Mouse (Mus musculus): ENCODE results near the gene Jkamp. TPM values are rescaled to one million over a fixed set of nuclear protein-coding genes. Genes with fewer than 3 reads are reported as not detected.

The Jkamp gene
- polyA plus RNA-seq, 1 experiment from 2014 or later: 112 TPM

DNA sequence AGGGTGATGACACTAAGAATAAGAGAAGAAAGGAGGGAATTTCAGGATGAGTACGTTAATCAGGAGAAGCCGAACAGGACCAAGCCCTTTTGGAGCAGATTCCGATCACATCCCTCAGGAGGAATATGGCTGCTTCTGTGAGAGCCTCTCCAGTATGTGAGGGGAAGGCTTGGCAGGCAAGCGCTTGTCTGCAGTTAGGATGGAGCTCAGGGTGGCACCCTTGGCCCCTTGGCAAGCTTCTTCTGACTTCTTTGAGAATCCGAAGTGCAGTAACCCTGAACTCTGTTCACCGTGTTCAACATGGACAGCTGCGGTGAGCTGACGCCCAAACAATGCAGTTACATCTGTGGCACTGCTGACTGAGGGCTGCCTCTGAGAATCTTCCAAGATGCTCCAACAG, 11.6 kb downstream of the Jkamp start:
- H3K4me1 ChIP-seq: no peaks in the 10 kb centered on the region
- peaks cover 83% of the 10 kb centered on the region for H3K36me3 ChIP-seq (ENCODE audit: poor library complexity, severe bottlenecking)
- H3K9ac ChIP-seq: no peak overlapping the region
- WGBS: 96% methylated on average over 8 of the region's 8 CpGs
- no peak for ATAC-seq
- H3K4me2 ChIP-seq: no peak overlapping the region
- no peak overlapping the region for H3K4me3 ChIP-seq
- H3K27me3 ChIP-seq: no peaks in the 10 kb centered on the region
- no peaks in the 10 kb centered on the region for H3K9me3 ChIP-seq (replicated peaks)
- H3K27ac ChIP-seq: no peak overlapping the region

DNA sequence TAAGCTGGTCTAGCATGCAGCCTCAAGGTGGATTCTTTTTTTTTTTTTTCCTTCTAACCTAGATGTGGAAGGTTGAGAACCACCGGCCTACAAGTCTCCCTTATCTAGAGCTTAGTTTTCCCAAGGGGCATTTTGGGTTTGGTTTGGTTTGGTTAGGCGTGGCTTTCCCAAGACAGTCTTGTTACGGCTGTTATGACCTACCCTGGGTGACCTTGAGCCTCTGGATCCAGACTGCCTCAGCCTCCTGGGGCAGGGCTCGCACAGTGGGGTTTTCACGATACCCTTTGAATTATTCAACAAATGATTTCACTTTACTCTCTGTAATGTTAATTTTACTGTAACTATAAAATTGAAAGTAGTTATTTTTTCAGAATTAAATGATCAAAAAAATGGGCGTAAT, 17.4 kb downstream of the Jkamp start:
- H3K36me3 ChIP-seq (ENCODE audit: poor library complexity, severe bottlenecking): peaks cover 29% of the 10 kb centered on the region
- no peak overlapping the region for H3K4me3 ChIP-seq
- 86% methylated on average over 6 of the region's 6 CpGs for WGBS
- H3K4me1 ChIP-seq: no peaks in the 10 kb centered on the region
- H3K27me3 ChIP-seq: no peaks in the 10 kb centered on the region
- H3K4me2 ChIP-seq: no peak overlapping the region
- H3K9ac ChIP-seq: no peak overlapping the region
- no peak for ATAC-seq
- no peaks in the 10 kb centered on the region for H3K9me3 ChIP-seq (replicated peaks)
- no peak overlapping the region for H3K27ac ChIP-seq

DNA sequence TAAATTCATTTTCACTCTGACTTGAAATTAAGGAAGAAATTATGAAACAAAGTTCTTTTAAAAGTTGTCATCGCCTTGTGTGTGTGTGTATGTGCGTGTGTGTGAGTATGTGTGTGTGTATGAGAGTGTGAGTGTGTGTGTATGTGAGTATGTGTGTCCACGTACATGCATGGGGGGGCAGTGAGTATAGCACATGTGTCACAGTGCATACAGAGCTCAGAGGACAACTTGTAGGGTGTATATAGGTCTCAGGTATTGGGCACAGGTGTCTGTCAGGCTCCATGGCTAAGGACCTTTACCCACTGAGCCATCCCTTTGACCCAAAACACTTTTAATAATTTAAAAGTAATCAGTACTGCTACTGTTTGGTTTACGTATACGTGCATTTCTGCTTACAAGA, 18.6 kb downstream of the Jkamp start:
- H3K4me3 ChIP-seq: no peak overlapping the region
- H3K36me3 ChIP-seq (ENCODE audit: poor library complexity, severe bottlenecking): peaks cover 22% of the 10 kb centered on the region
- H3K4me2 ChIP-seq: no peak overlapping the region
- no peaks in the 10 kb centered on the region for H3K4me1 ChIP-seq
- no peak overlapping the region for H3K9ac ChIP-seq
- no peak overlapping the region for H3K27ac ChIP-seq
- ATAC-seq: peak; percentile 38; the same call in 1 of the 2 replicates
- 89% methylated on average over 5 of the region's 5 CpGs for WGBS
- no peaks in the 10 kb centered on the region for H3K27me3 ChIP-seq
- H3K9me3 ChIP-seq (replicated peaks): no peaks in the 10 kb centered on the region

DNA sequence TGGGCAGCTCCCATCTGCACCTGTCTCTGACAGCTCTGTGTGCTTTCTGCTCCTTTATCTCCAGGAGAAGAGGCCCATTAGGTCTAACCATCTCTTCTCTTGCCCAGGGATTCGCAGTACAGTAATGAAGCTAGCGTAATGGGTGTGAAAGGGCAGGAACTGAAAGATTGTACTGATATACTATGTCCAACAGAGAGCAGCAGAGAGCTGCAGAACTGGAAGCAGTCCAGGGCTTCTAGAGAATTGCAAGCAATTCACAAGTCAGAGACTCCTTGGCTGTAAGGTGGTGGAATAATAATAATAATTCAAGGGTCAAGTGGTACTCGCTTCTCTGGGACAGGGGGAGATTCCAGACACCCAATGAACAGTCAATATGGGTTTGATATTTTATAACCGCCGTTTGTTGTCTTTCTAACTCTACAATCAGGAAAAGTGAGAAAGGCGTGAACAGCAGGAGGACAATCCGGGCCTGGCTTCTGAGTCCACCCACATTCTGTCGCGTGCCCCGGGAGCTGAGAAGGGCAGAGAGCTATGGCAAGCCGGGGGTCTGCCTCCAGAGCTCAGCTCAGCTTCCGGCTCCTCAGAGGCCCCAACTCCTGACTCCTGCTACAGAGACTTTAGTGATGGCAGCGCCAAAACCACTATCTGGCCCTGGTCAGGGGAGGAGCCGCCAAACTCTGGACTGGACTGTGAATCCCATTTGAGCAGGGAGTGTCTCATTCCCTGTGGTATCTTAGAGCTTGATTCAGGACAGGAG, 19.3 kb downstream of the Jkamp start:
- no peaks in the 10 kb centered on the region for H3K27me3 ChIP-seq
- ATAC-seq: peak; percentile 83
- no peaks in the 10 kb centered on the region for H3K4me1 ChIP-seq
- H3K27ac ChIP-seq: no peak overlapping the region
- no peaks in the 10 kb centered on the region for H3K9me3 ChIP-seq (replicated peaks)
- 28% methylated on average over 14 of the region's 14 CpGs for WGBS
- no peak overlapping the region for H3K4me3 ChIP-seq
- no peak overlapping the region for H3K9ac ChIP-seq
- peaks cover 15% of the 10 kb centered on the region for H3K36me3 ChIP-seq (ENCODE audit: poor library complexity, severe bottlenecking)
- H3K4me2 ChIP-seq: no peak overlapping the region

DNA sequence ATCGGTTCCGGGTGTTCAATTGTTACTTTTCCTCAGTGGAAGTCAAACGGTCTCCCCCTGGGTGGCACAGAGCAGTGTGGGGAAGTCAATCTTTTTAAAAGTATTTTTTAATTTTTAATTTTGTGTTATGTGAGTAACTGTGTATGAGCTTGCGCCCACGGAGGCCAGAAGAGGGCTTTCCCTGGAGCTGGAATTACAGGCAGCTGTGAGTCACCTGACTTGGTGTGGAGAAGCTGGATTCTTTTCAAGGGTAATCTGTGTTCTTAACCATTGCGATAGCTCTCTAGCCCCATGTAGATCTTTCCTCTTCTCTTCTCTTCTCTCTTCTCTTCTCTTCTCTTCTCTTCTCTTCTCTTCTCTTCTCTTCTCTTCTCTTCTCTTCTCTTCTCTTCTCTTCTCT, 29.7 kb downstream of the Jkamp start:
- H3K9ac ChIP-seq: no peak overlapping the region
- H3K4me2 ChIP-seq: no peak overlapping the region
- no peaks in the 10 kb centered on the region for H3K4me1 ChIP-seq
- 84% methylated on average over 6 of the region's 6 CpGs for WGBS
- H3K36me3 ChIP-seq (ENCODE audit: poor library complexity, severe bottlenecking): no peaks in the 10 kb centered on the region
- H3K27me3 ChIP-seq: no peaks in the 10 kb centered on the region
- H3K4me3 ChIP-seq: no peak overlapping the region
- H3K27ac ChIP-seq: no peak overlapping the region
- ATAC-seq: no peak
- no peaks in the 10 kb centered on the region for H3K9me3 ChIP-seq (replicated peaks)

DNA sequence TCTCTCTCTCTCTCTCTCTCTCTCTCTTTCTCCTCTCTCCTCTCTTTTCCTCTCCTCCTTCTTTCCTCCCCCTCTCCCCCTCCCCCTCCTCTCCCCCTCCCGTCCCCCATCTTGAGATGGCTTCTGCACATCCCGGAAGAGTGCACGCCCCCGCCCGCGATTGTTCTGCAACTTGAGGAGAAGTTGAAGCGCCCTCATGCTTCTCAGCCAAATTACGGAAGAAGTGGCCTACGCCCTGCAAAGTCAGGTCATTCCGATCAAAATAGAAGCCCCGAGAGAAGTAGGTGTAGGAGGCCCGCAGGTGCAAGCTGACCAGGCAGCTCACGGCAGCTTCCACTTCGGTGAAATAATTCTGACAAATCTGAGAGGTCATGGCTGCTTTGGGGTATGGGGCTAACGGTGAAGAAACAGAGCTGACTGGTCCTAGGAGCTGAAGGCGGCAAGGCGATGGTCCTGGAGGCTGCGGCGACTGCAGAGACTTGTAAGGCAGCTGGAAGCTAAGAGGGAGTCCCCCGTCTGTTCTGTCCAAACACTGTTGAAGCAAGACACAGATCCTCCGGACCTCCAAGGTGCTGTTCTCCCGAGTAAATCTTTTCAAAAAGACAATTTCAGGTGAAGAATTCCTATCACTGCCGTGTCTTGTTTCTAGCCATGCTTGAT, 30.4 kb downstream of the Jkamp start:
- H3K36me3 ChIP-seq (ENCODE audit: poor library complexity, severe bottlenecking): no peaks in the 10 kb centered on the region
- H3K9me3 ChIP-seq (replicated peaks): no peaks in the 10 kb centered on the region
- H3K27ac ChIP-seq: no peak overlapping the region
- H3K4me1 ChIP-seq: no peaks in the 10 kb centered on the region
- H3K27me3 ChIP-seq: no peaks in the 10 kb centered on the region
- 84% methylated on average over 22 of the region's 23 CpGs for WGBS
- H3K4me3 ChIP-seq: no peak overlapping the region
- no peak overlapping the region for H3K9ac ChIP-seq
- no peak for ATAC-seq
- no peak overlapping the region for H3K4me2 ChIP-seq

DNA sequence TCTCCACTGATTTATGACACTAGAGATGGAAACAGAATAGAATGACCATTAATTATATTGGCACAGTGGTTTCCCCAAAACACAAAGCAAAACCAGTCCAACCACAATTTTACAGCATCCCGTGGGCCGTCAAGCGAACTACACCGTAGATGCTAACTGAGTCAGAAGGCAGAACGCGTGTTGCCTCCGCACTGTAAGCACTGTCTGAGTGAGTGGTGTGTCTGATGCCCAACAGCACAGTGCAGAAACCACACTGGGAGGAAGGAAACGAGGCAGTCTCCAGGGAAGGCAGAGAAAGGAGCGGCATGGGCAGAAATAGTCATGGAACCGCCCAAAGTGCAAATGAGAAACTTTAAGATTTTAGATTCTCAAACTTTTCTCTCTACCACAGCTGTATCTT, 43.8 kb downstream of the Jkamp start:
- Histone ChIP-seq H3K27ac (no peak overlapping the region), H3K4me3 (no peak overlapping the region), H3K9ac (no peak overlapping the region), H3K27me3 (no peaks in the 10 kb centered on the region), H3K36me3 (ENCODE audit: poor library complexity, severe bottlenecking) (no peaks in the 10 kb centered on the region), H3K4me2 (no peak overlapping the region), H3K4me1 (no peaks in the 10 kb centered on the region), H3K9me3 (replicated peaks) (peaks cover 5% of the 10 kb centered on the region; the same call in 1 of the 2 replicates)
- ATAC-seq: no peak
- 94% methylated on average over 10 of the region's 10 CpGs for WGBS

DNA sequence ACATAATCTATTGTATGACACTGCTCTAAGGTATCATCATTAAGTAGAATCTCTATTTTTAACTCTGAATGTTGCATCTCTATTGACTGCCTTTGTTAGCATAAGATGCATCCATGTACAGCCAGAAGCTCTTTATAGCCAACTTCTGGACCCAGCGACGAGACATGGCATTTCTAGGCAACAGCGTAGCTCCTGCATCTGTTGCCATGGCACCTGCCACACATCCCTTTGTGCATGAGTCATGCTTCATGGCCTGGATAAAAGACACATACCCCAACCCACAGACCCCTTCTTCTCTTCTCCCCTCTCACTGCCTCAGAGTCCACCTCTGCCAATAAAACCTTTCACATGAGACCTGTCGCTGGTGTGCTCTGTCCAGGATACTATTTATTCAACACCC, 65.4 kb downstream of the Jkamp start:
- Histone ChIP-seq H3K36me3 (ENCODE audit: poor library complexity, severe bottlenecking) (no peaks in the 10 kb centered on the region), H3K27me3 (no peaks in the 10 kb centered on the region), H3K4me3 (no peak overlapping the region), H3K4me1 (no peaks in the 10 kb centered on the region), H3K9ac (no peak overlapping the region), H3K27ac (no peak overlapping the region), H3K4me2 (no peak overlapping the region), H3K9me3 (replicated peaks) (no peaks in the 10 kb centered on the region)
- ATAC-seq: no peak
- 52% methylated on average over 4 of the region's 4 CpGs for WGBS

Small RNA genes lying within 50 kb of the gene (microRNA-seq; reads per million reads assigned to microRNA genes)
- not detected for gene Gm24466

Other genes starting within 250 kb of the Jkamp start
- 1.4 and 1.5 TPM in 2 replicates for gene Gpr135, start 14.5 kb upstream of the Jkamp start, polyA plus RNA-seq (2015; fragmentation: Nextera tagmentation; extraction: Ambion mirVana)
- 6.9 and 7.7 TPM in 2 replicates for gene L3hypdh, start 150 bp upstream of the Jkamp start, polyA plus RNA-seq (2015; fragmentation: Nextera tagmentation; extraction: Ambion mirVana)
- 0.06 TPM in 1 of 2 replicates, not detected in the other for gene Ccdc175, start 99.4 kb downstream of the Jkamp start, polyA plus RNA-seq (2015; fragmentation: Nextera tagmentation; extraction: Ambion mirVana)